Comparison of ENCODE assay signal across 13 mouse cellular contexts in genomic region chr4:153557812-153558608, GRCm38 (mm10).
A peak's percentile ranks its signal among the peaks of the same experiment; 100 is the strongest.
DNase-seq lines count a peak whose midpoint lies in the region; TF ChIP-seq lines count a peak whose summit lies in the region.
"Had no signal": no experiment of that assay in that cellular context is flagged by ENCODE, and none has a peak within 500 bp of the region (broad histone marks: within the 10 kb centered on the region; RNA-seq: fewer than 3 reads in every experiment).

No protein-coding gene starts in this region.

- intact Hi-C loops in gastrocnemius, adult 2 months (cut with DNase I) = no loop called here

- TF ChIP-seq CTCF in layer of hippocampus, adult 2 months (conservative IDR thresholded peaks at IDR 0.05) = no peak
- TF ChIP-seq CTCF in gastrocnemius, adult 2 months (IDR thresholded peaks at IDR 0.05) = no peak

- no peak overlapping the region; the same call in 1 of the 2 replicates for H3K4me3 ChIP-seq in layer of hippocampus, adult 2 months
- H3K4me3 ChIP-seq in gastrocnemius, adult 2 months = no peak overlapping the region
- H3K4me3 ChIP-seq: heart, embryonic 10.5 days; lung, embryonic 15.5 days; midbrain, embryonic 10.5 days had no signal

- H3K27ac ChIP-seq in layer of hippocampus, adult 2 months = no peak overlapping the region
- H3K27ac ChIP-seq in gastrocnemius, adult 2 months = no peak overlapping the region
- H3K27ac ChIP-seq: heart, embryonic 10.5 days; lung, embryonic 15.5 days; midbrain, embryonic 10.5 days had no signal

- peak; percentile 30 for DNase-seq in ES-CJ7 (ENCODE audit: low read depth, low spot score)
- DNase-seq in ZHBTc4 (ENCODE audit: low read depth, low spot score) = peak; percentile 46
- peak; percentile 17 to 41 for DNase-seq in layer of hippocampus, adult 2 months (ENCODE audit: low spot score in 2 of 2)
- peak; percentile 23 for DNase-seq in right cerebral cortex, adult 18-20 months
- no peak for DNase-seq in gastrocnemius, adult 2 months
- DNase-seq in urinary bladder, postnatal 14 days (ENCODE audit: low spot score) = no peak
- DNase-seq in ovary, postnatal 10 days (ENCODE audit: low spot score) = no peak
- DNase-seq: cerebellum, adult 18-20 months; heart, postnatal 4 days; liver had no signal

Comparison
In these comparisons a context has a peak if more than half of its experiments do, and no peak if none do; other contexts are left out.
1. DNase-seq: peak in ES-CJ7 (single experiment), ZHBTc4 (single experiment), layer of hippocampus, adult 2 months (2 of 2) and right cerebral cortex, adult 18-20 months (single experiment); none in gastrocnemius, adult 2 months (single experiment), urinary bladder, postnatal 14 days (single experiment) and ovary, postnatal 10 days (single experiment).